Mouse (Mus musculus) G1E (cell line): ENCODE results near the gene Zc3h14.

Source experiments
- CTCF ChIP-seq: IDR thresholded peaks from 2 replicates; pipeline ENCODE4 v1.5.1; 2012; ENCODE audit warnings: low read depth, low read length, inconsistent platforms, mixed read lengths
- GATA1 ChIP-seq: IDR thresholded peaks from 2 replicates; pipeline ENCODE4 v1.6.1; 2012; ENCODE audit warnings: borderline replicate concordance, low read length, inconsistent platforms, mixed read lengths
- GATA2 ChIP-seq: IDR thresholded peaks from 2 replicates; pipeline ENCODE4 v1.6.1; 2012; ENCODE audit warnings: low read depth, low read length, inconsistent platforms, borderline replicate concordance
- POLR2AphosphoS5 ChIP-seq: IDR thresholded peaks from 2 replicates; pipeline ENCODE4 v1.6.1; 2012; ENCODE audit warnings: low read depth, low read length, inconsistent platforms; ENCODE audit not compliant: insufficient replicate concordance

DNA sequence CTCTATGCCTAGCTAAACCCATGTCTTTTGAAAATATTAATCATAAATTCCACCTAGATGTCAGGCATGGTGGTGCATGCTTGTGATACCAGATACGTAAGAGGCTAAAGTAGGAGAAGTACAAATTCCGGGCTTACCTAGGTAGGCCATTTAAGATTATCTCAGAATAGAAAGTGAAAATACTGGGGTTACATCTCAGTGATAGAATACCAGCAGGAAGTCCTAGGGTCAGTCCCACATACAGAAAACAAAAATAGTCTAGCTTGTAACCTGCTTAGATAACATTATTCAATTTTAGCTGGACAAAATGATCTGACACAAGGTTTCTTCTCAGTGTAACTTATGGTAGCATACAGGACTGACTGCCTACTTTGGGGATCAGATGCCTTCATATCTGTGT is 19.5 kb downstream of the Zc3h14 start:
- TF ChIP-seq CTCF (no peak), GATA1 (no peak), GATA2 (no peak), POLR2AphosphoS5 (no peak)
